Mouse (Mus musculus) myocyte (in vitro differentiated cells): ENCODE data around the gene Large1.

Experiments used
- CEBPB ChIP-seq: IDR thresholded peaks from 2 replicates; pipeline ENCODE4 v1.6.1; 2011; ENCODE audit warnings: mild to moderate bottlenecking, moderate library complexity; ENCODE audit not compliant: poor library complexity, insufficient read depth, severe bottlenecking
- E2F4 ChIP-seq: IDR thresholded peaks from one replicate; pipeline ENCODE4 v1.6.1; 2011; ENCODE audit warnings: mild to moderate bottlenecking, control low read depth, moderate library complexity; ENCODE audit not compliant: insufficient read depth
- MAX ChIP-seq: IDR thresholded peaks from one replicate; pipeline ENCODE4 v1.6.1; 2011; ENCODE audit warnings: low read depth, mild to moderate bottlenecking, control low read depth
- MYOD1 ChIP-seq, 3 experiments: IDR thresholded peaks; one replicate each; pipeline ENCODE4 v1.6.1; 2011; ENCODE audit warnings: control low read depth in 2 of 3, low read depth in 2 of 3, mild to moderate bottlenecking in 2 of 3, moderate library complexity in 1 of 3; ENCODE audit not compliant: insufficient read length in 2 of 3, control insufficient read depth in 1 of 3
- MYOG ChIP-seq, 3 experiments: IDR thresholded peaks; one replicate each; pipeline ENCODE4 v1.6.1; 2011; ENCODE audit warnings: control low read depth in 2 of 3, low read depth in 2 of 3, mild to moderate bottlenecking in 2 of 3; ENCODE audit not compliant: insufficient read length in 2 of 3, control insufficient read depth in 1 of 3, insufficient read depth in 1 of 3
- POLR2A ChIP-seq: IDR thresholded peaks from one replicate; pipeline ENCODE4 v1.6.1; 2011; ENCODE audit warnings: low read depth, mild to moderate bottlenecking, control low read depth, moderate library complexity; ENCODE audit not compliant: insufficient read length
- POLR2AphosphoS2 ChIP-seq: IDR thresholded peaks from one replicate; pipeline ENCODE4 v1.6.1; 2011; ENCODE audit warnings: low read depth, control low read depth; ENCODE audit not compliant: insufficient read length
- REST ChIP-seq: IDR thresholded peaks from one replicate; pipeline ENCODE4 v1.6.1; 2011; ENCODE audit warnings: mild to moderate bottlenecking, control low read depth, moderate library complexity; ENCODE audit not compliant: insufficient read depth, insufficient read length
- SRF ChIP-seq: IDR thresholded peaks from one replicate; pipeline ENCODE4 v1.6.1; 2011; ENCODE audit warnings: low read depth; ENCODE audit not compliant: control insufficient read depth, insufficient read length
- TCF12 ChIP-seq: IDR thresholded peaks from one replicate; pipeline ENCODE4 v1.6.1; 2011; ENCODE audit warnings: mild to moderate bottlenecking, control low read depth; ENCODE audit not compliant: poor library complexity, insufficient read depth, severe bottlenecking
- TCF3 ChIP-seq: IDR thresholded peaks from one replicate; pipeline ENCODE4 v1.6.1; 2011; ENCODE audit warnings: low read depth, control low read depth; ENCODE audit not compliant: insufficient read length
- USF1 ChIP-seq: IDR thresholded peaks from one replicate; pipeline ENCODE4 v1.6.1; 2011; ENCODE audit warnings: low read depth, mild to moderate bottlenecking, control low read depth, moderate library complexity

DNA sequence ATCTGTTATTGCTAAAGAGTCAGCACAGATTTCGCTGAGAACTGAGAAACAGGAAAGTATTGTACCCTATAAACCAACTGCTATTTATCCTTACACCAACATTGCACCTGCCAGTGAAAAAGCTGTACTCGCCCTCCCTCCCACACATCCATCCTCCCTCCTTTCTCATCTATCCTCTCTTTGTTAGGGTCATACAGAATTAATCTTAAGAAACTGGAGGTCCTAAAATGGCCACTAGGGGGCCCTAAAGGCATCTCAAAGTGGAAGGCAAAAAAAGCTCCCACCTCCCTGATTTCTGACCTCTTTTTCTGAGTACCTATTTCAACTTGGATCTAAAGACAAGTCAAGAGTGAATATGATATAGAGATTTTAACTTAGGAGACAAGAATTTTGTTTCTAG lies 2.6 kb upstream of the Large1 start:
- TF ChIP-seq REST (no peak), TCF12 (no peak), POLR2AphosphoS2 (no peak), POLR2A (no peak), MAX (no peak), E2F4 (no peak), MYOD1 (IDR thresholded peaks at IDR 0.05; ENCODE audit: control insufficient read depth in 1 of 3, insufficient read length in 2 of 3, low read depth in 2 of 3) (no peak), SRF (no peak), MYOG (IDR thresholded peaks at IDR 0.05; ENCODE audit: control insufficient read depth in 1 of 3, insufficient read depth in 1 of 3, insufficient read length in 2 of 3, low read depth in 2 of 3) (no peak), CEBPB (no peak), USF1 (no peak), TCF3 (no peak)
